Mouse (Mus musculus) olfactory bulb, adult 2 months (tissue): Measurements from ENCODE around the gene Mogat1.

Experiments
- CTCF ChIP-seq: fragments of 200-500 bp; IDR thresholded peaks from 2 replicates; pipeline ENCODE4 v1.5.1; 2012; ENCODE audit warnings: low read depth, mild to moderate bottlenecking, low read length, moderate library complexity; ENCODE audit not compliant: insufficient read depth
- POLR2A ChIP-seq: fragments of 200-500 bp; IDR thresholded peaks from 2 replicates; pipeline ENCODE4 v1.6.1; 2012; ENCODE audit warnings: mild to moderate bottlenecking, low read depth, low read length, moderate library complexity; ENCODE audit not compliant: insufficient read depth

- TF ChIP-seq POLR2A (no peak), CTCF (no peak)
Observed at GRCm38 (mm10) chr1:78528356-78528755, 17.6 kb downstream of the Mogat1 start.
